ENCODE assay signal across 31 mouse cellular contexts in the genomic region with DNA sequence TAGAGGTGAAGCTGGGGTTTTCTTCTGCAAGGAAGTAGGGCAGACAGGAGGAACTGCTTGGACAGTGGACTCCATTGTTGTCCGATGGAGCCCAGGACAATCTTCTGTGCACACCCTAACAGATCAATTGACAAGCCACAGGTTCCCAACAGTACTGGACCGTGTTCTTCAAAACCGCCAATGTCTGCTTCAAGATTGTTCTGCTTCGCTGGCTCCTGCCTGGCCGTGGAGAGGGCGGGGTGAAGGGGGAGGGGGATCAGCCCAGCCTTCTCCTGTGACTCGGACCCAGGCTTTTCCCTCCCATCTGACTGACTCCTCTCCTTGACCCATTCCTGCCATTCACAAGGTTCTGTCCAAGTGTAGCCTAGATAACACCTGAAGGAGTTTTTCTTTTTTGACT. TPM values are rescaled to one million over a fixed set of nuclear protein-coding genes. Genes with fewer than 3 reads are reported as not detected.
DNase-seq lines count a peak whose midpoint lies in the region; ATAC-seq and TF ChIP-seq lines count a peak whose summit lies in the region.
"Had no signal": no experiment of that assay in that cellular context is flagged by ENCODE, and none has a peak within 500 bp of the region (broad histone marks: within the 10 kb centered on the region; RNA-seq: fewer than 3 reads in every experiment).

No protein-coding gene starts in this region.

- H3K9me3 ChIP-seq in midbrain, embryonic 10.5 days (replicated peaks), result no peaks in the 10 kb centered on the region
- no peaks in the 10 kb centered on the region for H3K9me3 ChIP-seq in midbrain, embryonic 16.5 days (replicated peaks; ENCODE audit: control insufficient read depth, low read length, poor library complexity, severe bottlenecking)
- H3K9me3 ChIP-seq in limb, embryonic 14.5 days (ENCODE audit: control insufficient read depth, low read length), result no peaks in the 10 kb centered on the region
- H3K9me3 ChIP-seq in stomach, postnatal 0 days (ENCODE audit: control insufficient read depth, low read length), result no peaks in the 10 kb centered on the region
- H3K9me3 ChIP-seq: heart, embryonic 12.5 days; hindbrain, embryonic 10.5 days; liver, embryonic 15.5 days; midbrain, embryonic 15.5 days; neural tube, embryonic 12.5 days had no signal

- H3K4me3 ChIP-seq in midbrain, embryonic 10.5 days, result 0 out of 2 replicates have a peak overlapping the region, but pooled peaks have one; percentile 20
- H3K4me3 ChIP-seq in midbrain, embryonic 16.5 days (ENCODE audit: low read depth, low read length), result no peak overlapping the region
- H3K4me3 ChIP-seq in limb, embryonic 14.5 days (replicated peaks; ENCODE audit: low read length), result no peak overlapping the region
- H3K4me3 ChIP-seq in stomach, postnatal 0 days (ENCODE audit: low read depth, low read length), result no peak overlapping the region
- H3K4me3 ChIP-seq: heart, embryonic 12.5 days; hindbrain, embryonic 10.5 days; liver, embryonic 15.5 days; midbrain, embryonic 15.5 days; neural tube, embryonic 12.5 days had no signal

- TF ChIP-seq EP300 in stomach, postnatal 0 days (optimal IDR thresholded peaks at IDR 0.05), result no peak

- no peak overlapping the region for H3K9ac ChIP-seq in midbrain, embryonic 16.5 days (ENCODE audit: low read depth, low read length)
- H3K9ac ChIP-seq in limb, embryonic 14.5 days (ENCODE audit: low read depth, low read length, severe bottlenecking), result no peak overlapping the region
- H3K9ac ChIP-seq in stomach, postnatal 0 days (ENCODE audit: low read length), result no peak overlapping the region
- H3K9ac ChIP-seq: heart, embryonic 12.5 days; liver, embryonic 15.5 days; lung, embryonic 14.5 days; midbrain, embryonic 15.5 days; neural tube, embryonic 12.5 days had no signal

- no peaks in the 10 kb centered on the region for H3K36me3 ChIP-seq in midbrain, embryonic 10.5 days
- H3K36me3 ChIP-seq in midbrain, embryonic 16.5 days (ENCODE audit: control insufficient read depth, insufficient read depth, low read length), result no peaks in the 10 kb centered on the region
- no peaks in the 10 kb centered on the region for H3K36me3 ChIP-seq in limb, embryonic 14.5 days (ENCODE audit: control insufficient read depth, insufficient read depth, low read length)
- H3K36me3 ChIP-seq in stomach, postnatal 0 days (ENCODE audit: control insufficient read depth, insufficient read depth, low read length), result no peaks in the 10 kb centered on the region
- H3K36me3 ChIP-seq: heart, embryonic 12.5 days; hindbrain, embryonic 10.5 days; liver, embryonic 15.5 days; midbrain, embryonic 15.5 days; neural tube, embryonic 12.5 days had no signal

- peak overlapping the region; percentile 28; the same call in 1 of the 2 replicates for H3K27ac ChIP-seq in midbrain, embryonic 10.5 days (replicated peaks)
- no peak overlapping the region for H3K27ac ChIP-seq in midbrain, embryonic 16.5 days (ENCODE audit: low read length)
- no peak overlapping the region for H3K27ac ChIP-seq in limb, embryonic 14.5 days (replicated peaks; ENCODE audit: low read depth, low read length)
- peak overlapping the region; percentile 87 for H3K27ac ChIP-seq in stomach, postnatal 0 days (replicated peaks)
- H3K27ac ChIP-seq: hindbrain, embryonic 10.5 days; hindbrain, postnatal 0 days; liver, embryonic 15.5 days; midbrain, embryonic 15.5 days; neural tube, embryonic 12.5 days had no signal

- H3K4me2 ChIP-seq in midbrain, embryonic 16.5 days (ENCODE audit: low read length), result no peak overlapping the region
- H3K4me2 ChIP-seq in limb, embryonic 14.5 days (replicated peaks; ENCODE audit: low read depth, low read length, severe bottlenecking), result 0 out of 2 replicates have a peak overlapping the region, but pooled peaks have one; percentile 1
- H3K4me2 ChIP-seq in stomach, postnatal 0 days (replicated peaks; ENCODE audit: low read depth), result no peak overlapping the region
- H3K4me2 ChIP-seq: heart, embryonic 12.5 days; liver, embryonic 15.5 days; lung, embryonic 14.5 days; midbrain, embryonic 15.5 days; neural tube, embryonic 12.5 days had no signal

- H3K27me3 ChIP-seq in midbrain, embryonic 10.5 days (ENCODE audit: low read depth, poor library complexity, severe bottlenecking), result peaks cover 83% of the 10 kb centered on the region
- peaks cover 4% of the 10 kb centered on the region for H3K27me3 ChIP-seq in midbrain, embryonic 16.5 days (ENCODE audit: control insufficient read depth, insufficient read depth, low read depth, low read length)
- peaks cover 8% of the 10 kb centered on the region; the same call in 1 of the 2 replicates for H3K27me3 ChIP-seq in limb, embryonic 14.5 days (ENCODE audit: control insufficient read depth, insufficient read depth, low read length)
- no peaks in the 10 kb centered on the region for H3K27me3 ChIP-seq in stomach, postnatal 0 days (ENCODE audit: control insufficient read depth, insufficient read depth, low read length)

- no peak for ATAC-seq in midbrain, embryonic 16.5 days
- no peak for ATAC-seq in limb, embryonic 14.5 days (ENCODE audit: low FRiP score, low read depth)
- ATAC-seq in stomach, postnatal 0 days (ENCODE audit: low FRiP score, low TSS enrichment), result no peak
- ATAC-seq: activated CD4-positive, CD25-positive, alpha-beta regulatory T cell, adult 4 months; forebrain, embryonic 16.5 days; hindbrain, postnatal 0 days; intestine, embryonic 16.5 days; midbrain, embryonic 15.5 days had no signal

- no peak for TF ChIP-seq CTCF in stomach, postnatal 0 days (IDR thresholded peaks at IDR 0.05; ENCODE audit: low read depth)

- 24% methylated on average over 7 of the region's 7 CpGs for WGBS in midbrain, embryonic 10.5 days
- 14% methylated on average over 7 of the region's 7 CpGs for WGBS in midbrain, embryonic 16.5 days
- 42% methylated on average over 7 of the region's 7 CpGs for WGBS in limb, embryonic 14.5 days
- 44% methylated on average over 7 of the region's 7 CpGs for WGBS in stomach, postnatal 0 days

- TF ChIP-seq POLR2A in limb, embryonic 14.5 days (IDR thresholded peaks at IDR 0.05; ENCODE audit: borderline replicate concordance, extremely low read depth, insufficient read depth, insufficient read length), result no peak

- peaks cover 40% of the 10 kb centered on the region for H3K4me1 ChIP-seq in midbrain, embryonic 10.5 days
- H3K4me1 ChIP-seq in midbrain, embryonic 16.5 days (ENCODE audit: control insufficient read depth, insufficient read depth, low read length), result peaks cover 1% of the 10 kb centered on the region; the same call in 1 of the 2 replicates
- peaks cover 13% of the 10 kb centered on the region for H3K4me1 ChIP-seq in limb, embryonic 14.5 days (ENCODE audit: control insufficient read depth, insufficient read depth, low read length)
- peaks cover 10% of the 10 kb centered on the region for H3K4me1 ChIP-seq in stomach, postnatal 0 days (replicated peaks; ENCODE audit: control insufficient read depth, insufficient read depth)

- intact Hi-C loops in heart, postnatal 10 days (cut with DNase I), result no loop called here

- DNase-seq in heart, adult 11 months, result peak; percentile 88
- no peak for DNase-seq in heart, postnatal 10 days
- no peak for DNase-seq in midbrain, embryonic 10.5 days (ENCODE audit: low spot score)
- no peak for DNase-seq in limb, embryonic 14.5 days (ENCODE audit: low spot score)
- DNase-seq in stomach, postnatal 0 days (ENCODE audit: low spot score), result peak; percentile 18
- DNase-seq in cerebellum, postnatal 4 days (ENCODE audit: low spot score in 2 of 2), result no peak
- DNase-seq: adrenal gland, adult 8-10 months; cerebellum, adult 8-10 months; cerebellum, postnatal 25 days; heart, postnatal 14 days; kidney, adult 9 months; kidney, postnatal 10 days; layer of hippocampus, postnatal 36 days; left cerebral cortex, postnatal 4 days; lung, embryonic 14.5 days; lung, postnatal 14 days; right cerebral cortex, postnatal 25 days had no signal

RNA-seq across cellular contexts. Expression of a gene that starts 5.6 kb away (rescaled TPM):
- 1 to 10 TPM; 7.4 to 8.4 TPM for total RNA-seq in heart, postnatal 10 days (2021)
- polyA plus RNA-seq in midbrain, embryonic 10.5 days (2016; fragmentation: Nextera tagmentation; extraction: Ambion mirVana), result 1.2 and 1.6 TPM in 2 replicates
- 2.6 and 2.7 TPM in 2 replicates for polyA plus RNA-seq in midbrain, embryonic 16.5 days (2015; fragmentation: Nextera tagmentation; extraction: Ambion mirVana)
- 4.6 and 5.7 TPM in 2 replicates for polyA plus RNA-seq in limb, embryonic 14.5 days (2012; rRNA removed)
- 2.4 and 3.6 TPM in 2 replicates for polyA plus RNA-seq in limb, embryonic 14.5 days (2014; fragmentation: Nextera tagmentation; extraction: Ambion mirVana)
- polyA plus RNA-seq in stomach, postnatal 0 days (2015; fragmentation: Nextera tagmentation; extraction: Ambion mirVana), result 5.6 and 6.4 TPM in 2 replicates
- polyA plus RNA-seq: activated CD4-positive, CD25-positive, alpha-beta regulatory T cell, adult 4 months had no signal

RNA-seq across cellular contexts. Expression of a gene that starts 15.6 kb away (rescaled TPM):
- 10 to 100 TPM; 39.8 to 46.3 TPM for total RNA-seq in heart, postnatal 10 days (2021)
- 11.2 and 12.6 TPM in 2 replicates for polyA plus RNA-seq in midbrain, embryonic 10.5 days (2016; fragmentation: Nextera tagmentation; extraction: Ambion mirVana)
- polyA plus RNA-seq in midbrain, embryonic 16.5 days (2015; fragmentation: Nextera tagmentation; extraction: Ambion mirVana), result 10.9 and 13.0 TPM in 2 replicates
- 60.0 and 103 TPM in 2 replicates for polyA plus RNA-seq in limb, embryonic 14.5 days (2012; rRNA removed)
- 8.3 and 10.9 TPM in 2 replicates for polyA plus RNA-seq in limb, embryonic 14.5 days (2014; fragmentation: Nextera tagmentation; extraction: Ambion mirVana)
- polyA plus RNA-seq in stomach, postnatal 0 days (2015; fragmentation: Nextera tagmentation; extraction: Ambion mirVana), result 2.8 and 4.0 TPM in 2 replicates

RNA-seq across cellular contexts. Expression of a gene that starts 19.8 kb away (rescaled TPM):
- not detected for total RNA-seq in heart, postnatal 10 days (2021)
- 0.54 TPM in 1 of 2 replicates, not detected in the other for polyA plus RNA-seq in midbrain, embryonic 10.5 days (2016; fragmentation: Nextera tagmentation; extraction: Ambion mirVana)
- polyA plus RNA-seq in midbrain, embryonic 16.5 days (2015; fragmentation: Nextera tagmentation; extraction: Ambion mirVana), result 0.57 and 0.64 TPM in 2 replicates
- 0.57 and 1.2 TPM in 2 replicates for polyA plus RNA-seq in limb, embryonic 14.5 days (2012; rRNA removed)
- 0.33 and 0.39 TPM in 2 replicates for polyA plus RNA-seq in limb, embryonic 14.5 days (2014; fragmentation: Nextera tagmentation; extraction: Ambion mirVana)
- 0.68 and 0.98 TPM in 2 replicates for polyA plus RNA-seq in stomach, postnatal 0 days (2015; fragmentation: Nextera tagmentation; extraction: Ambion mirVana)
- total RNA-seq: gastrocnemius, adult 8-10 months; heart, postnatal 14 days; layer of hippocampus, postnatal 36 days; liver, adult 2 months had no signal
- polyA plus RNA-seq: liver, adult 2 months had no signal

RNA-seq across cellular contexts. Expression of a gene that starts 28.0 kb away (rescaled TPM):
- total RNA-seq in heart, postnatal 10 days (2021), result not detected
- 0.09 TPM in 1 of 2 replicates, not detected in the other for polyA plus RNA-seq in midbrain, embryonic 10.5 days (2016; fragmentation: Nextera tagmentation; extraction: Ambion mirVana)
- 0.44 and 0.61 TPM in 2 replicates for polyA plus RNA-seq in midbrain, embryonic 16.5 days (2015; fragmentation: Nextera tagmentation; extraction: Ambion mirVana)
- 0.03 and 0.04 TPM in 2 replicates for polyA plus RNA-seq in limb, embryonic 14.5 days (2012; rRNA removed)
- polyA plus RNA-seq in limb, embryonic 14.5 days (2014; fragmentation: Nextera tagmentation; extraction: Ambion mirVana), result not detected in 2 replicates
- polyA plus RNA-seq in stomach, postnatal 0 days (2015; fragmentation: Nextera tagmentation; extraction: Ambion mirVana), result 0.11 and 0.21 TPM in 2 replicates
- total RNA-seq: gastrocnemius, adult 8-10 months; liver, adult 2 months had no signal
- polyA plus RNA-seq: activated CD4-positive, CD25-positive, alpha-beta regulatory T cell, adult 4 months; embryonic facial prominence, embryonic 11.5 days; heart, embryonic 12.5 days; liver, adult 2 months; liver, embryonic 15.5 days; lung, embryonic 14.5 days; neural tube, embryonic 12.5 days; testis, adult 2 months had no signal

RNA-seq across cellular contexts. Expression of a gene that starts 48.3 kb away (rescaled TPM):
- total RNA-seq in heart, postnatal 10 days (2021), result 10 to 100 TPM; 25.7 to 25.9 TPM
- 3.9 and 6.5 TPM in 2 replicates for polyA plus RNA-seq in midbrain, embryonic 10.5 days (2016; fragmentation: Nextera tagmentation; extraction: Ambion mirVana)
- 32.9 and 38.2 TPM in 2 replicates for polyA plus RNA-seq in midbrain, embryonic 16.5 days (2015; fragmentation: Nextera tagmentation; extraction: Ambion mirVana)
- 8.4 and 12.3 TPM in 2 replicates for polyA plus RNA-seq in limb, embryonic 14.5 days (2012; rRNA removed)
- 2.2 and 2.4 TPM in 2 replicates for polyA plus RNA-seq in limb, embryonic 14.5 days (2014; fragmentation: Nextera tagmentation; extraction: Ambion mirVana)
- polyA plus RNA-seq in stomach, postnatal 0 days (2015; fragmentation: Nextera tagmentation; extraction: Ambion mirVana), result 0.69 and 1.1 TPM in 2 replicates
- polyA plus RNA-seq: activated CD4-positive, CD25-positive, alpha-beta regulatory T cell, adult 4 months had no signal

Comparison
In these comparisons a context has a peak if more than half of its experiments do, and no peak if none do; other contexts are left out.
1. DNase-seq: peak in heart, adult 11 months (single experiment) and stomach, postnatal 0 days (single experiment); none in heart, postnatal 10 days (0 of 2), midbrain, embryonic 10.5 days (single experiment), limb, embryonic 14.5 days (single experiment) and cerebellum, postnatal 4 days (0 of 2).
2. H3K27ac ChIP-seq: peak in midbrain, embryonic 10.5 days (single experiment) and stomach, postnatal 0 days (single experiment); none in midbrain, embryonic 16.5 days (single experiment) and limb, embryonic 14.5 days (single experiment).